Mouse (Mus musculus) lung, postnatal 14 days (tissue): Measurements from ENCODE around the gene Exoc6.
"Not testable (repeated sequence)": the region's sequence is repeated elsewhere in the genome, so short reads cannot be mapped to it uniquely, and the experiment has no call there.

Source experiments
- DNase-seq: peaks from one replicate; pipeline ENCODE4 v3.0.0; 2021

Exoc6 gene

GRCm38 (mm10) chr19:37540201-37540600, 10.0 kb upstream of the Exoc6 start:
- DNase-seq: no peak

GRCm38 (mm10) chr19:37543537-37544326, 6.5 kb upstream of the Exoc6 start:
- no peak for DNase-seq

GRCm38 (mm10) chr19:37544476-37544875, 5.7 kb upstream of the Exoc6 start:
- DNase-seq: no peak

- no peak for DNase-seq
Observed at GRCm38 (mm10) chr19:37545231-37545630, 5.0 kb upstream of the Exoc6 start.

- no peak for DNase-seq
Observed at GRCm38 (mm10) chr19:37545725-37546124, 4.5 kb upstream of the Exoc6 start.

GRCm38 (mm10) chr19:37546776-37547175, 3.4 kb upstream of the Exoc6 start:
- no peak for DNase-seq

GRCm38 (mm10) chr19:37551040-37551566, 885 bp downstream of the Exoc6 start:
- no peak for DNase-seq

- no peak for DNase-seq
Observed at GRCm38 (mm10) chr19:37553376-37554265, 3.4 kb downstream of the Exoc6 start.

- not testable (repeated sequence) for DNase-seq
Observed at GRCm38 (mm10) chr19:37554266-37554650, 4.0 kb downstream of the Exoc6 start.

- DNase-seq: no peak
Observed at GRCm38 (mm10) chr19:37555863-37556566, 5.8 kb downstream of the Exoc6 start.

GRCm38 (mm10) chr19:37557898-37558297, 7.7 kb downstream of the Exoc6 start:
- DNase-seq: no peak

GRCm38 (mm10) chr19:37559286-37560079, 9.3 kb downstream of the Exoc6 start:
- DNase-seq: no peak

GRCm38 (mm10) chr19:37560080-37560427, 9.8 kb downstream of the Exoc6 start:
- no peak for DNase-seq

- DNase-seq: no peak
Observed at GRCm38 (mm10) chr19:37561106-37561892, 11.1 kb downstream of the Exoc6 start.

- DNase-seq: peak; percentile 66
Observed at GRCm38 (mm10) chr19:37563763-37564162, 13.5 kb downstream of the Exoc6 start.

GRCm38 (mm10) chr19:37565806-37566205, 15.6 kb downstream of the Exoc6 start:
- DNase-seq: no peak

- DNase-seq: no peak
Observed at GRCm38 (mm10) chr19:37569186-37569754, 19.1 kb downstream of the Exoc6 start.

GRCm38 (mm10) chr19:37570966-37571718, 20.9 kb downstream of the Exoc6 start:
- no peak for DNase-seq

GRCm38 (mm10) chr19:37574802-37575201, 24.6 kb downstream of the Exoc6 start:
- no peak for DNase-seq

- no peak for DNase-seq
Observed at GRCm38 (mm10) chr19:37579607-37580006, 29.4 kb downstream of the Exoc6 start.
